Mouse (Mus musculus) heart, embryonic 16.5 days (tissue): ENCODE measurements around the gene Rab3a. TPM values are rescaled to one million over a fixed set of nuclear protein-coding genes. Genes with fewer than 3 reads are reported as not detected.
A peak's percentile ranks its signal among the peaks of the same experiment; 100 is the strongest.

ENCODE experiments used
- ATAC-seq: fragments of 200-750 bp; cut with Nextera tagmentation; replicated peaks from 2 replicates; pipeline ENCODE4 v1.8.0; 2017; ENCODE audit warnings: moderate number of reproducible peaks; ENCODE audit not compliant: insufficient read depth, low FRiP score; ENCODE audit errors: extremely low read depth
- H3K27ac ChIP-seq: fragments of 300-500 bp; sonication (generic); 2 replicates; pipeline ENCODE4 v1.5.1; 2014; ENCODE audit warnings: mild to moderate bottlenecking, low read length, control low read depth, moderate library complexity
- H3K27me3 ChIP-seq: fragments of 300-500 bp; sonication (generic); 2 replicates; pipeline ENCODE4 v1.6.1; 2014; ENCODE audit warnings: low read length, mixed read lengths; ENCODE audit not compliant: control insufficient read depth, insufficient read depth
- H3K36me3 ChIP-seq: fragments of 300-500 bp; sonication (generic); 2 replicates; pipeline ENCODE4 v1.6.1; 2014; ENCODE audit not compliant: control insufficient read depth, insufficient read depth
- H3K4me1 ChIP-seq: fragments of 300-500 bp; sonication (generic); 2 replicates; pipeline ENCODE4 v1.6.1; 2014; ENCODE audit warnings: low read length, mixed read lengths; ENCODE audit not compliant: control insufficient read depth, insufficient read depth
- H3K4me2 ChIP-seq: fragments of 300-500 bp; sonication (generic); 2 replicates; pipeline ENCODE4 v1.6.1; 2014; ENCODE audit warnings: low read depth, mild to moderate bottlenecking, control low read depth, low read length
- H3K4me3 ChIP-seq: fragments of 300-500 bp; sonication (generic); 2 replicates; pipeline ENCODE4 v1.5.1; 2014; ENCODE audit warnings: mild to moderate bottlenecking, control low read depth, low read length
- H3K9ac ChIP-seq: fragments of 300-500 bp; sonication (generic); 2 replicates; pipeline ENCODE4 v1.6.1; 2014; ENCODE audit warnings: low read length, control low read depth
- H3K9me3 ChIP-seq: fragments of 300-500 bp; sonication (generic); replicated peaks from 2 replicates; pipeline ENCODE4 v1.6.1; 2016; ENCODE audit warnings: low read length; ENCODE audit not compliant: control insufficient read depth
- WGBS: fragments of 180-500 bp; shearing (Covaris S2); extraction: QIAGEN DNeasy Blood & Tissue Kit; methylation state at CpG from one replicate; pipeline ENCODE4 v1.1.7; 2014; 5-methylcytosine and 5-hydroxymethylcytosine counted together
- polyA plus RNA-seq: library from polyadenylated mRNA; unstranded; fragments of >200 nt; fragmentation: Nextera tagmentation; extraction: Ambion mirVana; gene quantifications from 2 replicates; pipeline ENCODE4 v1.2.1, GENCODE M21; 2015

The Rab3a gene
- polyA plus RNA-seq, result 29.1 and 30.0 TPM in 2 replicates

DNA sequence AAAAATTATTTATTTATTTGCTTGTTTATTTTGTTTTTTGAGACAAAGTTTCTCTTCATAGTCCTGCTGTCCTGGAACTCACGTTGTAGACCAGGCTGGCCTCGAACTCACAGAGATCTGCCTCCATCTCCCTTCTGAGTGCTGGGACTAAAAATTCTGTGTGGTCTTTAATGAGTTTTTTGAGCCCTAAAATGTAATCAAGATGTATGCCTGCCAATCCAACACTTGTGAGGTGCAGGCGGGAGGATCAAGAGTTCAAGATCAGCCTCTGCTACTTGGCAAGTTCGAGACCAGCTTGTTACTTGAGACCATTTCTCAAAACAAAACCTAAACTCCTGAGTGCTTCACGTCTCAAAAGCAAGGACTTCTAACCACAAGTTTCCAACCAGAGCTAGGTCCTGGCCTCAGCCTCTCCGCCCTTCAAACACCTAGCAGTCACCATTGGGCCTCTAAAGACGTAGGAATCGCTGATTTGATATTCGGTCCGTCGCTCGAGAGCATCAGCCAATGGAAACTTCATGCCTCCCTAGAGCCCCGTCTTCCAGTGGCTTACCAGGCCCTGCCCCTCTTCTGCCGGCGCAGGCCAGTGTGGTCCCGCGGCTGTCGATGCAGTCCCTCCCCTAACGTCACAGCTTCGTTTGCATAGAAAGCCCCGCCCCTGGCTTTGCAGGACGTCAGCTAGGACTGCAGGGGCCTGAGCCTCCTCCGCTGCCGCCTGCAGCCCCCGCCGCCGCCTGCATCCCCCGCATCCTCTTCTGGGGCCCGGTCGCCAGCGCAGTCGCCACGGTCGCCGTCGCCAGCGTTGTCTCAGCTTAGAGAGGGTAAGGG is at the start of gene Rab3a:
TSS of gene Rab3a (plus strand) at position 637 of the 828 bp plus-strand sequence.
- peak within 1 kb of the TSS; percentile 90 for H3K27ac ChIP-seq
- 8% methylated on average over 37 of the region's 37 CpGs for WGBS
- H3K9ac ChIP-seq, result peak within 1 kb of the TSS; percentile 85
- peak within 1 kb of the TSS; percentile 83 for H3K4me3 ChIP-seq
- ATAC-seq, result peak; percentile 96
- H3K4me1 ChIP-seq, result peaks cover 32% of the 10 kb centered on the region
- peaks cover 5% of the 10 kb centered on the region; the same call in 1 of the 2 replicates for H3K27me3 ChIP-seq
- H3K9me3 ChIP-seq, result no peaks in the 10 kb centered on the region
- peak within 1 kb of the TSS; percentile 100 for H3K4me2 ChIP-seq
- H3K36me3 ChIP-seq, result peaks cover 15% of the 10 kb centered on the region

DNA sequence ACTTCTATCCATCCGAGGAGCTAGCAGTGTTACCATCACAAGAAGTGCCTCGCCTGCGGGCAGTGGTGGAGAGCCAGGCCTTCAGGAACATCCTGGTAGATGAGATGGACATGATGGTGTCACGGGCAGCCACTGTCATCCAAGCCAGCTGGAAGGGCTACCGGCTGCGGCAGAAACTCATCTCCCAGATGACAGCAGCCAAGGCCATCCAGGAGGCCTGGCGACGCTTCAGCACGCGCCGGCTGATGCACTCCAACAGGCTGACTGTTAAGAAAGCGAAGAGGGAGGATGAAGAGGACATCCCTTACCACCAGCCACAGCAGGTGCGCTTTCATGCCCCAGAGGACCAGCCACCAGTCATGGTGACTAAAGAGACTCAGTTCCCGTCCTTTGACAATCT is 46.2 kb upstream of the Rab3a start:
- H3K27ac ChIP-seq, result no peak overlapping the region
- no peak overlapping the region for H3K4me2 ChIP-seq
- no peaks in the 10 kb centered on the region for H3K4me1 ChIP-seq
- H3K27me3 ChIP-seq, result no peaks in the 10 kb centered on the region
- ATAC-seq, result no peak
- no peak overlapping the region for H3K4me3 ChIP-seq
- H3K9ac ChIP-seq, result no peak overlapping the region
- H3K36me3 ChIP-seq, result no peaks in the 10 kb centered on the region
- WGBS, result 87% methylated on average over 14 of the region's 14 CpGs
- no peaks in the 10 kb centered on the region for H3K9me3 ChIP-seq

DNA sequence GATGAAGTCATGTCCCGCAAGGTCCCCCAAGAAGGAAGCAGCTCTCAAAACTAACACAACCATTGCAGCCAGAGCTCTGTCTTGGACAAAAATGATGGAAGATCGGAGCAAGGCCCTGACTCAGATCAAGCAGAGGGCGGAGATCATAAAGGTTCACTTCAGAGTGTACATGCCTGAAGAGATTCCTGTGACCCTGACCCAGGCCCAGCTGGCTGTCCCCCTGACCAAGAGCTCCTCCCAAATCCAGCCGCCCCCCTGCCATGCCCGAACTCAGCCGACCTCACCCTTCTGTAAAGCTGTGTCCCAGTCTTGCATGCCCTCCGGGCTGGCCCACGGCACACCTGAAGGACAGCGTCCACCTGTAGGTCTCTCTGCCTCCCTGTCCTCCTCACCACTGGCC is 44.7 kb upstream of the Rab3a start:
- Histone ChIP-seq H3K4me2 (no peak overlapping the region), H3K4me3 (no peak overlapping the region), H3K27me3 (no peaks in the 10 kb centered on the region), H3K9ac (no peak overlapping the region), H3K27ac (no peak overlapping the region), H3K9me3 (no peaks in the 10 kb centered on the region), H3K36me3 (no peaks in the 10 kb centered on the region), H3K4me1 (no peaks in the 10 kb centered on the region)
- ATAC-seq, result no peak
- WGBS, result 94% methylated on average over 9 of the region's 9 CpGs

DNA sequence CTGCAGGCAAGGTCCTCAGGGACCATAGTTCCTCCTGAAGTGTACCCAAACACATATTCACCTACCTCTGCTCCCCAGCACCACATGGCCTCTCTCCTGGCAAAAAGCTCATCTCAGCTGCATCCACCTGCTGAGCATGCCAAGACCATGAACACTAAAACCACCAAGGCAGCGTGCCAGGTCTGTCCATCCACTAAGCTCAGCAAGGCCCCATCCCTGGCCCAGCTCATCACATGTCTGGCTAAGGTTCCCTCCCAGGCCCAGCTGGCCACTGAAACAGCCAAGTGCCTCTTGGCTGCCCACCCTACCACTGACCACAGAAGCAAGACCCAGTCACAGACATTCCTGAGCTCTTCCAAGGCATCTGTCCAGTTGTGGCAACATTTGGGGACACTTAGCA is 44.2 kb upstream of the Rab3a start:
- H3K9ac ChIP-seq, result no peak overlapping the region
- WGBS, result 84% methylated on average over 1 of the region's 1 CpGs
- H3K27me3 ChIP-seq, result no peaks in the 10 kb centered on the region
- H3K36me3 ChIP-seq, result no peaks in the 10 kb centered on the region
- H3K4me3 ChIP-seq, result no peak overlapping the region
- H3K4me2 ChIP-seq, result no peak overlapping the region
- H3K27ac ChIP-seq, result no peak overlapping the region
- ATAC-seq, result no peak
- no peaks in the 10 kb centered on the region for H3K4me1 ChIP-seq
- no peaks in the 10 kb centered on the region for H3K9me3 ChIP-seq

DNA sequence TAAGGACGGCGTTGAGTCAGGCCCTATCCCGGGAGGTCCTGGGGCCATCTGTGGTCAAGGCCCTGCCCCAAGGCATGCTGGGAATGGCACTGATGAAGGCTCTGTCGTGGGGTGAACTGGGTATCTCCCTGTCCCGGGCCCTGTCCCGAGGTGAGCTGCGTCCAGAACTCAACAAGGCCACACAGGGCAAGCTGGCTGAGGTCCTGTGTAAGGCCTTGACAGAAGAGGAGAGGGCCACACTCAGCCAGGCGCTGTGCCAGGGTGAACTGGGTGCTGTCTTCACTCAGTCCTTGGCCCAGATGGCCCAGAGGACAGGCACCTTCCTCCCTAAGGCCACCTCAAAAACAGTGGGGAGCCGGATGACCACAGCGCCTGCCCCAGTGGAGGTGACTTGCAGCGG is 43.4 kb upstream of the Rab3a start:
- no peaks in the 10 kb centered on the region for H3K36me3 ChIP-seq
- H3K9ac ChIP-seq, result no peak overlapping the region
- H3K27ac ChIP-seq, result no peak overlapping the region
- H3K4me3 ChIP-seq, result no peak overlapping the region
- no peaks in the 10 kb centered on the region for H3K4me1 ChIP-seq
- no peak for ATAC-seq
- no peaks in the 10 kb centered on the region for H3K9me3 ChIP-seq
- H3K27me3 ChIP-seq, result no peaks in the 10 kb centered on the region
- H3K4me2 ChIP-seq, result no peak overlapping the region
- WGBS, result 82% methylated on average over 11 of the region's 11 CpGs

DNA sequence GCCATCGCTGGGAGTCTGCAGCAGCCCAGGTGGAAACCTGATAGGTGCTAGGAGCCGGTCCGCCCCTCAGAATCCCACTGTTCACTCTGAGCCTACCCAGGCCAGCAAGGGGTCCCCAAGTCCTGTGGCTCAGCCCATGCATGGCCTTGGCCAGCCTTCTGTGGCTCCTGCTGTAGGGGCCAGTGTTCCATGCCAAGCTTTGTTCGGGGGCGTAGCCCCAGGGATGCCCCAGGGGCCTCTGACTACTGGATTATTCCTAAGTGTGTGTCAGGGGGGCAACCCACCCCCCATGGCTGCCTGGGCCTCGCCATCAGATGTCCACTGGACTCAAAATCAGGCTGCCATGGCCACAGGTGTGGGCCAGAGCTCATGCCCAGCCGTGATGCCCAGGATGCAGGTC is 40.5 kb upstream of the Rab3a start:
- WGBS, result 76% methylated on average over 7 of the region's 7 CpGs
- no peak overlapping the region for H3K27ac ChIP-seq

DNA sequence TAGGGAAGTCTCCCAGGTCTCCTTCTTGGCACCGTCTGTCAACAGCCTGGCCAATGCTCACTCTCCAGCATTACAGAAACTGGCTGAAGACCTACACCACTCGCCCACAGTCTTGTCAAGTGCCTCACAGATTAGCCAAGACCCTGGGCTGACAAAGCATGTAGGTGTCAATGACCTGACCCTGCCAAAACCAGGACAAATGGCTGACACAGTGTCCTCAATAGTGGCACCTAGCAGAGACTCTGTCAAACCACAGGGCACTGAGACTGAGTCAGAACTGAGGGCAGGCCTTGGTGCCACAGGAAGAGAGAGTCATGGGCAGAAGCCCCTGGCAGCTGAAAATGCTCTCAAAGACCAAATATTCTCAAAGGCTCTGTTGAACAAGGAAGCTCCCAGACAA is 39.4 kb upstream of the Rab3a start:
- no peak overlapping the region for H3K9ac ChIP-seq
- H3K9me3 ChIP-seq, result no peaks in the 10 kb centered on the region
- no peak for ATAC-seq
- no peak overlapping the region for H3K27ac ChIP-seq
- WGBS, result 44% methylated on average over 2 of the region's 2 CpGs
- H3K4me1 ChIP-seq, result no peaks in the 10 kb centered on the region
- peaks cover 12% of the 10 kb centered on the region for H3K27me3 ChIP-seq
- no peaks in the 10 kb centered on the region for H3K36me3 ChIP-seq
- no peak overlapping the region for H3K4me2 ChIP-seq
- H3K4me3 ChIP-seq, result no peak overlapping the region

More for the DNA sequence above, 40.5 kb upstream of the Rab3a start:
- peaks cover 10% of the 10 kb centered on the region for H3K27me3 ChIP-seq
- H3K9ac ChIP-seq, result no peak overlapping the region
- H3K4me3 ChIP-seq, result no peak overlapping the region
- no peaks in the 10 kb centered on the region for H3K9me3 ChIP-seq
- H3K36me3 ChIP-seq, result no peaks in the 10 kb centered on the region
- no peak overlapping the region for H3K4me2 ChIP-seq
- H3K4me1 ChIP-seq, result no peaks in the 10 kb centered on the region
- ATAC-seq, result no peak

DNA sequence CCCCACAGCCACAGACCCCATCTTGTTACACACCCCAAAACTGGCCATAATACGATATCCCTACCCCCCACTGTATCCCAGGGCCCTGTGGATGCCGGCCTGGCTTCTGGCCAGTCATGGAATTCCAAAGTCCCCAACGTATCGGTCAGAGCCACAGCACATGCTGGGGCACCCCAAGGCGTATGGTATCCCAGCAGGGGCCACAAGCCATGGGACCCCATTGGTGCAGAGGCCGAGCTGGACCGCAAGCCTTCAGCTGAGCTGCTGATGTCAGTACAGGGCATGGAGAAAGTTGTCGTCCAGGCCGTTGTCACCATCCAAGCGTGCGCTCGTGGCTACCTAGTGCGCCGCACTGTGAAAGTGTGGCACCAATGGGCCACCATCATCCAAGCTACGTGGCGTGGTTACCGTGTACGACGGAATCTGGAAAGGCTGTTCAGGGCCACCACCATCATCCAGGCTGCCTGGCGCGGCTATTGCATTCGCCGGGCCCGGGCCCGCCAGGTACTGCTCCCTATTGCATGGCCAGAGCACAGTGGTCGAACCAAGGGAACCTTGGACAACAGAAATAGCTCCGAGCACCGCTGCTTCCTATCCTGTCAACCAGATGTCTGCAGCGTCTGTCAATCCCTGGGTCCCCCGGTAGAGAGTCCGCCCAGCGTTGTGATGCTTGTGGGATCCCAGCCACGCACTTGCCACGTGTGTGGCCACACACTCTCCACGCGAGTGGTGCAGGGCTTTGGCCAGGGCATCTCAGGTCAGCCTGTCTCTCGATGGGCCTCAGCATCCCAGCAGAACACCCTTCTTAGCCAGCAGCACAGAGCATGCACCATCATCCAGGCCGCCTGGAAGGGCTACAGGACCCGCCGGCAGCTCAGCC is 37.7 kb upstream of the Rab3a start:
- Histone ChIP-seq H3K27ac (no peak overlapping the region), H3K9me3 (no peaks in the 10 kb centered on the region), H3K4me2 (no peak overlapping the region), H3K36me3 (no peaks in the 10 kb centered on the region), H3K4me3 (no peak overlapping the region), H3K27me3 (peaks cover 12% of the 10 kb centered on the region), H3K9ac (no peak overlapping the region), H3K4me1 (no peaks in the 10 kb centered on the region)
- no peak for ATAC-seq
- WGBS, result 76% methylated on average over 40 of the region's 40 CpGs

DNA sequence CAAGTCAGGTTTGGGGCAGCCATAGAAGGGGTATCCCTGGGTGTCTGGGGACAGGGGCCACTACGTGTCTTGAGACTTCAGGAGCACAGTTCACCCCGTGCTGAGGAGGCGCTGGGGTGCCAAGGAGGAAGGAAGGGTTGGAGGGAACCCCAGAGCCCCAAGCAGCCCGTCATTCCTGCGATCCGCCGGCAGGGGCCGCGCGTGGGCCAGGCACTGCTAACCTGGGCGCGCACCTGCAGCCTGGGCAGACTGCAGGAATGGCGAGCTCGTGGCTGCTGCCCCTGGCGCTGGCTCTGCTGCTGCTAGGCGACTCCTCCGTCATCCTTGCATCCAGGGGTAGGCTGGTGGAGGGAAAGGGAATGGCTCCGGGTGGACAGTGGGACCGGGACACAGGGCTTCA is 36.2 kb upstream of the Rab3a start, which contains the start of gene Gm3336:
TSS of gene Gm3336 (plus strand) at position 247 of the 400 bp plus-strand sequence.
- no peaks in the 10 kb centered on the region for H3K9me3 ChIP-seq
- no peak within 1 kb of the TSS for H3K4me2 ChIP-seq
- H3K9ac ChIP-seq, result no peak within 1 kb of the TSS
- H3K27me3 ChIP-seq, result peaks cover 12% of the 10 kb centered on the region
- 2% methylated on average over 18 of the region's 19 CpGs for WGBS
- no peak within 1 kb of the TSS for H3K27ac ChIP-seq
- no peaks in the 10 kb centered on the region for H3K36me3 ChIP-seq
- no peaks in the 10 kb centered on the region for H3K4me1 ChIP-seq
- ATAC-seq, result no peak
- no peak within 1 kb of the TSS for H3K4me3 ChIP-seq
